Mouse (Mus musculus) MEL (cell line): ENCODE measurements around the gene Nxpe5.

ENCODE experiments used
- CTCF ChIP-seq, 3 experiments: IDR thresholded peaks in 2 of 3; conservative IDR thresholded peaks in 1 of 3; 2 replicates each; pipeline ENCODE4 v1.5.1; 2011 to 2012; ENCODE audit warnings: low read length in 3 of 3, low read depth in 2 of 3, mild to moderate bottlenecking in 2 of 3, improper control_type of control experiment in 1 of 3, inconsistent platforms in 1 of 3, mixed read lengths in 1 of 3, moderate library complexity in 1 of 3; ENCODE audit not compliant: control insufficient read depth in 1 of 3, insufficient read depth in 1 of 3, poor library complexity in 1 of 3, severe bottlenecking in 1 of 3
- E2F4 ChIP-seq: IDR thresholded peaks from 2 replicates; pipeline ENCODE4 v1.6.1; 2011; ENCODE audit warnings: low read depth, low read length, improper control_type of control experiment, borderline replicate concordance
- ELF1 ChIP-seq: IDR thresholded peaks from 2 replicates; pipeline ENCODE4 v1.6.1; 2014; ENCODE audit warnings: low read depth, mild to moderate bottlenecking, inconsistent platforms, low read length, improper control_type of control experiment, moderate library complexity
- GATA1 ChIP-seq: IDR thresholded peaks from 2 replicates; pipeline ENCODE4 v1.6.1; 2011; ENCODE audit warnings: low read depth, low read length, improper control_type of control experiment
- HCFC1 ChIP-seq: IDR thresholded peaks from 2 replicates; pipeline ENCODE4 v1.6.1; 2012; ENCODE audit warnings: low read depth, mild to moderate bottlenecking, inconsistent platforms, low read length, improper control_type of control experiment, moderate library complexity
- MXI1 ChIP-seq: IDR thresholded peaks from 2 replicates; pipeline ENCODE4 v1.6.1; 2011; ENCODE audit warnings: mild to moderate bottlenecking, low read depth, low read length, improper control_type of control experiment
- SIN3A ChIP-seq: IDR thresholded peaks from 2 replicates; pipeline ENCODE4 v1.6.1; 2012; ENCODE audit warnings: low read length, improper control_type of control experiment, inconsistent platforms
- UBTF ChIP-seq: IDR thresholded peaks from 2 replicates; pipeline ENCODE4 v1.6.1; 2012; ENCODE audit warnings: low read depth, mild to moderate bottlenecking, inconsistent platforms, low read length, improper control_type of control experiment, moderate library complexity, borderline replicate concordance; ENCODE audit not compliant: insufficient read depth
- USF2 ChIP-seq, 2 experiments: IDR thresholded peaks; 2 replicates each; pipeline ENCODE4 v1.6.1; 2011 to 2012; ENCODE audit warnings: improper control_type of control experiment in 2 of 2, low read length in 2 of 2, borderline replicate concordance in 1 of 2, inconsistent platforms in 1 of 2, low read depth in 1 of 2, mild to moderate bottlenecking in 1 of 2; ENCODE audit not compliant: insufficient read depth in 1 of 2
- ZC3H11A ChIP-seq: IDR thresholded peaks from 2 replicates; pipeline ENCODE4 v1.6.1; 2012; ENCODE audit warnings: low read depth, mild to moderate bottlenecking, inconsistent platforms, low read length, improper control_type of control experiment
- ZKSCAN1 ChIP-seq: IDR thresholded peaks from 2 replicates; pipeline ENCODE4 v1.6.1; 2012; ENCODE audit warnings: low read depth, mild to moderate bottlenecking, inconsistent platforms, low read length, improper control_type of control experiment, moderate library complexity
- ZMIZ1 ChIP-seq: IDR thresholded peaks from 2 replicates; pipeline ENCODE4 v1.6.1; 2012; ENCODE audit warnings: low read depth, mild to moderate bottlenecking, inconsistent platforms, low read length, improper control_type of control experiment, moderate library complexity

DNA sequence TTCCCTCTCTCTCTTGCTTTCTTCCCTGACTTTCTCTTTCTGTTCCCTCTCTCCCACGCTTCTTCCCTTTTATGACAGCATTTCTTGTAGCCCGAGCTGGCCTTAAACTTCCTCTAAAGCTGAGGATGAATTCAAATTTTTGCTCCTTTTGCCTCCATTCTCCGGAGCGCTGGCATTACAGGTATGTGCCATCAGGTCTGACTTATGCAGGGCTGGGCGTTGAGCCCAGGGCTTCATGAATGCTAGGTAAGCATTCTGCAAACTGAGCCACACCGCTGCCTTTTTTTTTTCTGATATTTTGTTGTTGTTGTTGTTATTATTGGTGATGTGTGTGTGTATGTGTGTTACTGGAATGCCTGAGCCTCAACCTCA is 38.5 kb downstream of the Nxpe5 start:
- no peak for TF ChIP-seq SIN3A
- no peak for TF ChIP-seq ELF1
- no peak for TF ChIP-seq UBTF
- TF ChIP-seq ZC3H11A = no peak
- TF ChIP-seq GATA1 = no peak
- TF ChIP-seq E2F4 = no peak
- TF ChIP-seq HCFC1 = no peak; the same call in 1 of the 2 replicates
- TF ChIP-seq USF2 (IDR thresholded peaks at IDR 0.05; ENCODE audit: borderline replicate concordance in 1 of 2, insufficient read depth in 1 of 2, low read depth in 1 of 2, low read length in 2 of 2) = no peak
- TF ChIP-seq ZMIZ1 = no peak
- no peak for TF ChIP-seq MXI1
- TF ChIP-seq CTCF (IDR thresholded peaks at IDR 0.05 in 2 of 3, conservative IDR thresholded peaks at IDR 0.05 in 1 of 3; ENCODE audit: control insufficient read depth in 1 of 3, insufficient read depth in 1 of 3, low read depth in 2 of 3, low read length in 3 of 3, poor library complexity in 1 of 3, severe bottlenecking in 1 of 3) = no peak
- no peak for TF ChIP-seq ZKSCAN1
